Mouse (Mus musculus) hindbrain, embryonic 10.5 days (tissue): ENCODE results near the gene Stk4. TPM values are rescaled to one million over a fixed set of nuclear protein-coding genes. Genes with fewer than 3 reads are reported as not detected.
A peak's percentile ranks its signal among the peaks of the same experiment; 100 is the strongest.

Experiments used
- DNase-seq: peaks from one replicate; pipeline ENCODE4 v3.0.0-alpha.2; 2017; ENCODE audit warnings: low spot score
- H3K27ac ChIP-seq: fragments of 300-500 bp; sonication (generic); 2 replicates; pipeline ENCODE4 v1.5.1; 2016; ENCODE audit warnings: mild to moderate bottlenecking, moderate library complexity
- H3K27me3 ChIP-seq: fragments of 300-500 bp; sonication (generic); 2 replicates; pipeline ENCODE4 v1.6.1; 2016; ENCODE audit warnings: mild to moderate bottlenecking; ENCODE audit not compliant: poor library complexity, insufficient read depth, severe bottlenecking
- H3K36me3 ChIP-seq: fragments of 300-500 bp; sonication (generic); 2 replicates; pipeline ENCODE4 v1.6.1; 2016; ENCODE audit warnings: mild to moderate bottlenecking, moderate library complexity
- H3K4me1 ChIP-seq: fragments of 300-500 bp; sonication (generic); replicated peaks from 2 replicates; pipeline ENCODE4 v1.6.1; 2016; ENCODE audit warnings: mild to moderate bottlenecking
- H3K4me3 ChIP-seq: fragments of 300-500 bp; sonication (generic); 2 replicates; pipeline ENCODE4 v1.5.1; 2016; ENCODE audit warnings: mild to moderate bottlenecking, moderate library complexity
- H3K9me3 ChIP-seq: fragments of 300-500 bp; sonication (generic); 2 replicates; pipeline ENCODE4 v1.6.1; 2016; ENCODE audit warnings: mild to moderate bottlenecking, moderate library complexity
- WGBS: fragments of 180-500 bp; shearing (Covaris S2); methylation state at CpG from one replicate; pipeline ENCODE4 v1.1.7; 2016; 5-methylcytosine and 5-hydroxymethylcytosine counted together
- polyA plus RNA-seq: library from polyadenylated mRNA; unstranded; fragments of >200 nt; fragmentation: Nextera tagmentation; extraction: Ambion mirVana; gene quantifications from 2 replicates; pipeline ENCODE4 v1.2.1, GENCODE M21; 2016

Stk4 gene
- polyA plus RNA-seq = 30.8 and 36.8 TPM in 2 replicates

DNA sequence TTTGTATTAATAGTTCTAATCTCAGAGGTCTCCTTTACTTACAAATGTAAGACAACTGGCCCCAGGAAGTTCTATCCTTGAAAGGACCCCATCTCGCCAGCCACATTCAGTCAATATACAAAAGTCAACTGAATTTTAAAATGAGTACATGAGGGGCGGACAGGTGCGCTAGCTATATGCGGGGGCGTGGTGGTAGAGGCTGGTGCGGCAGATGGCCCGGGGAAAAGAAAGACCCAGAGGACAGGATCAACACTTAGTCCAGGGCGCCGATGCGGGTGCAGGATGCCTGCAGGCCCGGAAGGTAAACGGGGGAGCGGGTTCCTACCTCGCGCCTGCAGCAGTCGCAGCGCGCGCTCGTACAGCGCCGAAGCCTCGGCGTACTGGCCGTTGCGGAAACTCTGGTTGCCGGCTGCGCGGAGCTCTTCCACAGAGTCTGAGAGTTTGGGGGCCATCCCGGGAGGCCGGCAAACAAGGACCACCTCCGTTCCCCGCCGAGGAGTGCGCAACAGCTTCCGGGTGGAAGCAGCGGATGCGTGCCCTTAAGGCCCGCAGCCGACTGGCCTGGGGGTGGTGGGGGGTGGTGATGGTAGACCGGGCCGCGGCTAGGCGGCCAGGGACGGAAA lies at the start of gene Stk4:
Stk4 (plus strand) TSS at position 181 of the 623 bp plus-strand sequence.
- peak within 1 kb of the TSS; percentile 92 for H3K27ac ChIP-seq
- no peak for DNase-seq
- no peaks in the 10 kb centered on the region for H3K27me3 ChIP-seq
- no peaks in the 10 kb centered on the region for H3K9me3 ChIP-seq
- peaks cover 35% of the 10 kb centered on the region for H3K4me1 ChIP-seq
- H3K4me3 ChIP-seq = peak within 1 kb of the TSS; percentile 97
- H3K36me3 ChIP-seq = peaks cover 27% of the 10 kb centered on the region
- WGBS = under 1% methylated on average over 45 of the region's 45 CpGs

DNA sequence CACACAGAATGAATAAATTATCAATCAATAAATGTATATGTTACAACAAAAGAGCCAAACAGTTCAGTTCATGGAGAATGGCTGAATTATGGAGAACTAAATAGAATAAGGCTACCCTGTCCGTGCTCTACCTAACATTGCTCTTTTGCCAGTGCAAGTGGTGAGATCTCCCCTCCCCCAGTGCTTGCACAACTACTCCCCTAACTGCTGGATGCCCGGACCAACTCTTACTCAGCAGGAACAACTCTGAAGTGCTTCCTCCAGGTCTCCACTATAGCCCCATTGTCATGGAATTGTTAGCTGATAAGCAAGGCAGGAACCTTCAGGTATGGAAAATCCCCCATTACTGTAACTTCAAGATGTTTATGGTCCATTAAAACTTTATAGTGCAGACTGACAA lies 48.0 kb upstream of the Stk4 start:
- Histone ChIP-seq H3K27ac (no peak overlapping the region), H3K36me3 (peaks cover 32% of the 10 kb centered on the region), H3K4me1 (peaks cover 9% of the 10 kb centered on the region; the same call in 1 of the 2 replicates), H3K9me3 (no peaks in the 10 kb centered on the region), H3K27me3 (no peaks in the 10 kb centered on the region), H3K4me3 (no peak overlapping the region)
- WGBS = 56% methylated on average over 2 of the region's 2 CpGs
- DNase-seq = no peak

DNA sequence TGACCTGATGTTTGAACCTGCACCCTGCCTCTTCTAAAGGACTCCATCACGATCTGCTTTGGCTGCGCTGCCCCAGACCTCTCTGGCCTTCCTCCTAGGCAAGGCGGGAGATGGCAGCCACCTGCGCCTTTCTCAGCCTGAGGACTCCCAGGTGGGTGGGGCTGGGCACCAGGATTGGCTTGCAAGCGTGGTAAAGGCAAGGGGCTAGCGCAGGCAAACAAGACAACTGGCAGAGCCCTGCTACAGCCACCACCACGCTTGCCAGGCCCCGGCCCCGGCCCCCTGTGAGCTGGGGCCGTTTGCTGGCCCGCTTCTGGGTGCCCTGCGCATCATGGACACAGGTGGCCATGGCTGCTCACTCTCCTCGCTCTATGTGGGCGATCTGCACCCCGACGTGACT lies 45.0 kb upstream of the Stk4 start, which contains the start of gene Pabpc1l:
Pabpc1l (plus strand) TSS at position 301 of the 400 bp plus-strand sequence.
- H3K4me1 ChIP-seq = peaks cover 9% of the 10 kb centered on the region; the same call in 1 of the 2 replicates
- no peak within 1 kb of the TSS for H3K27ac ChIP-seq
- H3K36me3 ChIP-seq = peaks cover 2% of the 10 kb centered on the region; the same call in 1 of the 2 replicates
- H3K4me3 ChIP-seq = no peak within 1 kb of the TSS
- WGBS = 85% methylated on average over 16 of the region's 16 CpGs
- H3K9me3 ChIP-seq = no peaks in the 10 kb centered on the region
- H3K27me3 ChIP-seq = no peaks in the 10 kb centered on the region
- no peak for DNase-seq

DNA sequence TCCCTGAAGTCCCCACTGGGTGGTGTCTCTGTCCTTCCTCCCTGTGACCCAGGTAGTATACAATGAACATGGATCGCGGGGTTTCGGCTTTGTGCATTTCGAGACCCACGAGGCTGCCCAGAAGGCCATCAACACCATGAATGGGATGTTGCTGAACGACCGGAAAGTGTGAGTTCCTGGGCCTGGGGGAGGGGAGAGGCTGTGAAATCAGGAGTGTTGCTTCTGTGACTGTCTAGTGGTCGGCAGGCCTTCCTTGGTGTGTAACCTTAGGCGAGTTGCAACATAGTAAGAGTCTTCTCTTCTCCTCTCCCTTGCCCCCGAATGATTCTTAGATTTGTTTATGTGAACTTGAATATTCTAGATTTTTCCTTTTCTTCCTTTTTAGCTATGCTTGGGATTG lies 39.0 kb upstream of the Stk4 start:
- 78% methylated on average over 10 of the region's 10 CpGs for WGBS
- Histone ChIP-seq H3K4me1 (no peaks in the 10 kb centered on the region), H3K9me3 (no peaks in the 10 kb centered on the region), H3K36me3 (no peaks in the 10 kb centered on the region), H3K27ac (no peak overlapping the region), H3K27me3 (no peaks in the 10 kb centered on the region), H3K4me3 (no peak overlapping the region)
- DNase-seq = no peak

DNA sequence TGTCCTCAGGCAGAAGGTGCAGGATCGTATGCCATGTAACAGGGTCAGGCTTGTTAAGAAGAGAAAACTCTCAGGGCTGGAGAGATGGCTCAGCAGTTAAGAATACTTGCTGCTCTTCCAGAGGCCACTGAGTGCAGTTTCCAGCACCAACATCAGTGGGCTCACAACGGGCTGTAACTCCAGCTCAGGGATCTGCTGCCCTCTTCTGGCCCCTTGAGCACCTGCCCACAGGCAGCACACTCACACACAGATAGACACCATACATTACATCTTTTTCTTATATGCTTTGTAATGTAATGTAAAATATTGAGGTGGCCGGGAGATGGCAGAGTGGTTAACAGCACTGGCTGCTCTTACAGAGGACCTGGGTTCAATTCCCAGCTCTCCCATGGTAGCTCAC lies 37.1 kb upstream of the Stk4 start:
- no peak for DNase-seq
- Histone ChIP-seq H3K36me3 (no peaks in the 10 kb centered on the region), H3K9me3 (no peaks in the 10 kb centered on the region), H3K27ac (no peak overlapping the region), H3K4me3 (no peak overlapping the region), H3K4me1 (peaks cover 7% of the 10 kb centered on the region), H3K27me3 (no peaks in the 10 kb centered on the region)
- 91% methylated on average over 3 of the region's 3 CpGs for WGBS

DNA sequence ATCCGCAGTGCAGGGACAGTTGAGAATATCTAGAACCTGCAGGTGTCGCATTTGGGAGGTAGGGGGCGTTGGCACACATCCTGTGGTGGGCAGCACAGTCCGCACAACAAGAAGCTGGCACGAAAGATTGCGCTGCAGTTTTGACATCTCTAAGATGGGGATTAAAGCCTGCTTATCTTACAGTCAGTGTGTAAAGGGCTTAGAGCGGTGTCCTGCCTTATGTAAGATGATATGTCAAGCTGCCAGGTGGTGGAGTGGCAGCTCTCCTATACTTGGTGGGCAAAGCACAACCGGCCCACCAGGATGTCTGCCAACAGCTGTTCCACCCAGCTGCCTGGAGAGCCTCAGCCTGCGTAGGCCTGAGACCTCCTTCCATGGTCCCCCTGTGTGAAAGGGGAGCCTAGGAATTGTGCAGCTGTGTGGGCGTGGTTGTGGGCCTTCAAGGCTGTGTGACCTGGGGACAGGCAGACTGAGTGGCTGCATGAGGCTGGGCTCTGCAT lies 33.6 kb upstream of the Stk4 start:
- Histone ChIP-seq H3K36me3 (no peaks in the 10 kb centered on the region), H3K27me3 (no peaks in the 10 kb centered on the region), H3K4me1 (peaks cover 7% of the 10 kb centered on the region), H3K9me3 (no peaks in the 10 kb centered on the region), H3K4me3 (no peak overlapping the region), H3K27ac (no peak overlapping the region)
- 60% methylated on average over 10 of the region's 10 CpGs for WGBS
- DNase-seq = no peak

DNA sequence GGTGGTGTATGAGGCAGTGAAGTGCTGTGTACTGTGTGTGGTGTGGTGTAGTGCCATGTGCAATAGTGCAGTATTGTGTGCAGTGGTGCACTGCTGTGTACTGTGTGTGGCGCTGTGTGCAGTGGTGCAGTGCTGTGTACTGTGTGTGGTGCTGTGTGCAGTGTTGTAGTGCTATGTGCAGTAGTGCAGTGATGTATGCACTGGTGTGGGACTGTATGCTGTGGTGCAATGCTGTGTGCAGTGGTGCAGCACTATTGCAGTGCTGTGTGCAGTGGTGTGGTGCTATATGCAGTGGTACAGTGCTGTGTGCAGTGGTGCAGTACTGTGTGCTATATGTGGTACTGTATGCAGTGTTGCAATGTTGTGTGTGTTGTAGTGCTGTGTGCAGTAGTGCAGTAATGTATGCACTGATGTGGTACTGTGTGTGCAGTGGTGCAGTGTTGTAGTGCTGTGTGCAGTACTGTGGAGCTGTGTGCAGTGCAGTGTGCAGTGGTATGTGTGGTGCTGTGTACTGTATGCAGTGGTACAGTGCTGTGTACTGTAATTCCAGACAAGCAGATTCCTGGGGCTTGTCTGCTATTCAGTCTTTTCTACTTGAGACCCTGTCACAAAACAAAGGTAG lies 31.6 kb upstream of the Stk4 start:
- H3K27ac ChIP-seq = no peak overlapping the region
- 90% methylated on average over 1 of the region's 1 CpGs for WGBS

GRCm38 (mm10) chr2:164040949-164041348 lies 29.2 kb upstream of the Stk4 start:
- H3K36me3 ChIP-seq = no peaks in the 10 kb centered on the region
- no peaks in the 10 kb centered on the region for H3K27me3 ChIP-seq
- peaks cover 7% of the 10 kb centered on the region for H3K4me1 ChIP-seq
- H3K4me3 ChIP-seq = no peak overlapping the region
- WGBS = 86% methylated on average over 6 of the region's 6 CpGs
- H3K9me3 ChIP-seq = no peaks in the 10 kb centered on the region
- DNase-seq = no peak
- H3K27ac ChIP-seq = no peak overlapping the region

More for the DNA sequence above, 31.6 kb upstream of the Stk4 start:
- no peaks in the 10 kb centered on the region for H3K27me3 ChIP-seq
- no peaks in the 10 kb centered on the region for H3K36me3 ChIP-seq
- no peaks in the 10 kb centered on the region for H3K9me3 ChIP-seq
- no peak overlapping the region for H3K4me3 ChIP-seq
- no peak for DNase-seq
- H3K4me1 ChIP-seq = peaks cover 7% of the 10 kb centered on the region

GRCm38 (mm10) chr2:164041523-164041922 lies 28.6 kb upstream of the Stk4 start:
- DNase-seq = no peak
- no peaks in the 10 kb centered on the region for H3K36me3 ChIP-seq
- H3K4me1 ChIP-seq = peaks cover 5% of the 10 kb centered on the region
- WGBS = 87% methylated on average over 2 of the region's 2 CpGs
- no peaks in the 10 kb centered on the region for H3K9me3 ChIP-seq
- H3K27ac ChIP-seq = no peak overlapping the region
- H3K27me3 ChIP-seq = no peaks in the 10 kb centered on the region
- H3K4me3 ChIP-seq = no peak overlapping the region

DNA sequence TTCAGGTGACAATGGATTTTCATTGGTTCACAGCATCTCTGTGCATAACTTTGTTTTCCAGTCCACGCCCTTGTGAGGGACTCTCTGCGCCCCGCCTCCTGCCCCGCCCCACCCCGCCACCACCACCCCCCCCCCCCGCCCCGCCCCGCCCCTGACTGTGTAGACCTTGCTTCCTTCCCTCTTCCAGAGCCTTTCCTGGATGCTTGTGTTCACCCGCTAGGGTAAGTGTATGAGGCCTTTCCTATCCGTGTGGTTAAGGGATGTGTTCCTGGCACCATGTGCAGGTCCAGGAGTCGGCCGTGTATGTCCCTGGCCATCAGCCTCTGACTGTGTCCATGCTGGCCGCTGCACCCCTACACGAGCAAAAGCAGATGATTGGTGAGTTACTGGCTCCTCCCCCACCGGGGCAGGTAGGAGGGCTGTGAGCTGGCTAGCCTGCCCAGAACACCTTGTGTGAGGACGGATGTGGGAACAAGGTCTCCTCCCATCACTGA lies 22.9 kb upstream of the Stk4 start:
- H3K4me3 ChIP-seq = peak overlapping the region; percentile 45
- DNase-seq = peak; percentile 37
- H3K9me3 ChIP-seq = no peaks in the 10 kb centered on the region
- H3K27me3 ChIP-seq = no peaks in the 10 kb centered on the region
- peaks cover 6% of the 10 kb centered on the region; the same call in 1 of the 2 replicates for H3K4me1 ChIP-seq
- WGBS = 3% methylated on average over 14 of the region's 16 CpGs
- H3K36me3 ChIP-seq = peaks cover 24% of the 10 kb centered on the region
- H3K27ac ChIP-seq = peak overlapping the region; percentile 66; the same call in 1 of the 2 replicates

DNA sequence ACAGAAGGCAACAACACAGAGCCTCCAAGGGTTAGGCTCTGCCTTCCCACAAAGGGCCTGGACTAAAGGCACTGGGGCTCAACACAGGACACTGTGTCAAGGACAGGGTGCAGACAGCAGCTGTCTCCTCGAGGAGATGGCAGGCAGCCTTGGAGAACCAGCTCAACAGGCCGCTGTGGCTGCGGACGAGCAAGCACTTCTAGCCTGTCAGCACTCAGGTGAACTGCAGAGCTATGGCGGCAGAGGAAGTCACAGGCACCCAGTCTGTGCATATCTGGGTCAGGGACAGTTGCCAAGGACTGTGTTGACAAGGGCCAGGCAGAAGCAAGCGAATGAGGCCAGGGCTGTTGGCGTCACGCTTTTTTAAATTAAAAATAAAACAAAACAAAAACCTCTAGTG lies 16.4 kb upstream of the Stk4 start:
- DNase-seq = no peak
- H3K27me3 ChIP-seq = no peaks in the 10 kb centered on the region
- H3K4me3 ChIP-seq = no peak overlapping the region
- H3K27ac ChIP-seq = no peak overlapping the region
- 93% methylated on average over 8 of the region's 8 CpGs for WGBS
- H3K9me3 ChIP-seq = no peaks in the 10 kb centered on the region
- peaks cover 86% of the 10 kb centered on the region for H3K36me3 ChIP-seq
- no peaks in the 10 kb centered on the region for H3K4me1 ChIP-seq

GRCm38 (mm10) chr2:164054671-164055070 lies 15.5 kb upstream of the Stk4 start:
- Histone ChIP-seq H3K27me3 (no peaks in the 10 kb centered on the region), H3K9me3 (no peaks in the 10 kb centered on the region), H3K36me3 (peaks cover 93% of the 10 kb centered on the region), H3K4me3 (no peak overlapping the region), H3K27ac (no peak overlapping the region), H3K4me1 (no peaks in the 10 kb centered on the region)
- 95% methylated on average over 8 of the region's 8 CpGs for WGBS
- no peak for DNase-seq

DNA sequence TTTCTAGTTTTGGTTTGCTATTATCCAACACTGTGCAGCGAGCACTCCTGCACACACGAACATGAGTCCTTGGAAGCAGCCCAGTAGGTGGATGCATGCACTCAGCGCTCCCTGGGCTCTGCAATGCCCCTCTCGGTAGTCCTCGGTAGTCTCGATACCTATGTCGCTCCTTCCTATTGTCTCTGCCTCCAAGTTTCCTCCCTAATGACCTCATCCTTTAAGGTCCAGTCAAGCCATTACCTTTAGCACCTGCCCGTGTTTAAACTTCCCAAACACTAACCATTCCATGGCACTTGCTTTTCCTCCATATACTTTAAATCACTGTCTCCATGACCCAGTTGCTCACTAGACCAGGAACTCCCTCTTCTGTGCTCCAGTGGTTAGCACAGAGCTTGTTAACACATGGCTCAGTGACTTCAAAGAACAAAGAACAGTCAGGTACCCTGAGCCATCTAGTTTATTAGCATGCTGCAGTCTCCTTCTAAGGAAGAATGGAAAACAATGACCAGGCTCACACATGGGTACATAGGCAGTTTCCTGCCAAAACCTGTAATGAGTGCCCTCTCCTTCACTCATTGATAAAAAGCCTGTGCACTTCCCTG lies 10.4 kb upstream of the Stk4 start:
- DNase-seq = no peak
- H3K36me3 ChIP-seq = peaks cover 98% of the 10 kb centered on the region
- WGBS = 95% methylated on average over 8 of the region's 8 CpGs
- H3K4me1 ChIP-seq = no peaks in the 10 kb centered on the region
- H3K27me3 ChIP-seq = no peaks in the 10 kb centered on the region
- H3K9me3 ChIP-seq = no peaks in the 10 kb centered on the region
- no peak overlapping the region for H3K27ac ChIP-seq
- H3K4me3 ChIP-seq = no peak overlapping the region
